Mouse (Mus musculus) bone marrow macrophage, adult 2 months (primary cell): ENCODE measurements at regions not wholly inside any gene's neighbourhood (a gene's known extent, or its start where the extent isn't known, plus 50 kb on each side); places are given as distances from the start of the nearest gene placed in this dataset.

ENCODE experiments used
- H3K27ac ChIP-seq: 2 replicates; pipeline ENCODE4 v1.5.1; 2012; ENCODE audit warnings: low read depth, low read length; ENCODE audit not compliant: insufficient read depth
- H3K4me1 ChIP-seq: 2 replicates; pipeline ENCODE4 v1.6.1; 2012; ENCODE audit warnings: low read length; ENCODE audit not compliant: control insufficient read depth, insufficient read depth
- H3K4me3 ChIP-seq: 2 replicates; pipeline ENCODE4 v1.5.1; 2012; ENCODE audit warnings: mild to moderate bottlenecking, low read length, moderate library complexity; ENCODE audit not compliant: insufficient read depth
- CTCF ChIP-seq: IDR thresholded peaks from 2 replicates; pipeline ENCODE4 v1.5.1; 2012; ENCODE audit warnings: low read depth, mild to moderate bottlenecking, low read length, moderate library complexity
- POLR2A ChIP-seq: IDR thresholded peaks from 2 replicates; pipeline ENCODE4 v1.6.1; 2012; ENCODE audit warnings: mild to moderate bottlenecking, low read depth, low read length, borderline replicate concordance

DNA sequence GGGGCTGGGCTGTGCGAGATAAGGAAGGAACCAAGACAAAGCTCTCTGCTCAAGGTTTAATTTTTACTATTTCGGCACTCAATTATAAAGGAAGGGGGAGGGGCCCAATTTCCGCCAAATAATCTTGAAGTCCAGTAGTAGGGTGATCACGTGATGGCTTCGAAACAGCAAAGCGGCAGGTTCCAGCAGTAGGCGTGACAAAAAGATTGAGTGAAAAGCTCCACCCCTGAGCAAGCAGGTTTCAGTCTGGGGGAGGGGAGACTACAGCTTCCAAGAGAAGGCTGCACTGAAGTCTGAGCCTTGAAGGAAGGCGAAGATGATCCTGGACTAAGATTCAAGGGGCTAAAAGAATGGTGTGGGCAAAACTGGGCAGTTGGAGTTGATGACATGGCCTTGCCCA lies 222.9 kb downstream of the Enc1 start:
- Histone ChIP-seq H3K4me3 (no peak overlapping the region), H3K4me1 (no peaks in the 10 kb centered on the region), H3K27ac (no peak overlapping the region)
- no peak for TF ChIP-seq POLR2A
- no peak for TF ChIP-seq CTCF

DNA sequence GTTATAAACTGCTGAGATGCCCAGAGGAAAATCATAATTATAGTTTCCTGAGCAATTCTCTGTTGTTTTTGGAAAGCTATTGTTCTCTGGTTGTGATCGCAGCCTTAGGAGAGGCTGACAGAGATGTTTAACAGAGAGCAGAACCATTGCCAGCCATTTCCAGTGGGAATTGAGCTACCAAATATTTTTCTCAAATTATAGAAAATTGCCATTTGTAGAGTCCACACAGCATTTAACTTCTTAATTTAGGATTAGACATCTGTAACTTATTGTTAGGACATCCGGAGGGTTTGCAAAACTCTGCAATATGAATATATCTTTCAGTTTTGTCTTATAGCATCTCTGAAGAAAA lies 222.0 kb downstream of the Enc1 start:
- Histone ChIP-seq H3K4me1 (no peaks in the 10 kb centered on the region), H3K27ac (no peak overlapping the region)
- TF ChIP-seq CTCF (no peak), POLR2A (no peak)

GRCm38 (mm10) chr13:97462110-97462883 lies 221.4 kb downstream of the Enc1 start:
- Histone ChIP-seq H3K27ac (no peak overlapping the region), H3K4me3 (no peak overlapping the region), H3K4me1 (no peaks in the 10 kb centered on the region)
- TF ChIP-seq POLR2A (no peak), CTCF (no peak)

More for the DNA sequence above, 222.0 kb downstream of the Enc1 start:
- H3K4me3 ChIP-seq: no peak overlapping the region

GRCm38 (mm10) chr13:97461207-97461606 lies 220.3 kb downstream of the Enc1 start:
- Histone ChIP-seq H3K27ac (no peak overlapping the region), H3K4me3 (no peak overlapping the region), H3K4me1 (no peaks in the 10 kb centered on the region)
- TF ChIP-seq CTCF (no peak), POLR2A (no peak)

- H3K27ac ChIP-seq: no peak overlapping the region
- H3K4me1 ChIP-seq: no peaks in the 10 kb centered on the region
- no peak overlapping the region for H3K4me3 ChIP-seq
- TF ChIP-seq POLR2A (no peak), CTCF (no peak)
Measured at GRCm38 (mm10) chr13:97459106-97459505, 218.2 kb downstream of the Enc1 start.

GRCm38 (mm10) chr13:97455961-97456360 lies 215.1 kb downstream of the Enc1 start:
- TF ChIP-seq CTCF: no peak
- Histone ChIP-seq H3K27ac (no peak overlapping the region), H3K4me3 (no peak overlapping the region), H3K4me1 (0 out of 2 replicates have a peak, but pooled peaks cover 2% of the 10 kb centered on the region)

DNA sequence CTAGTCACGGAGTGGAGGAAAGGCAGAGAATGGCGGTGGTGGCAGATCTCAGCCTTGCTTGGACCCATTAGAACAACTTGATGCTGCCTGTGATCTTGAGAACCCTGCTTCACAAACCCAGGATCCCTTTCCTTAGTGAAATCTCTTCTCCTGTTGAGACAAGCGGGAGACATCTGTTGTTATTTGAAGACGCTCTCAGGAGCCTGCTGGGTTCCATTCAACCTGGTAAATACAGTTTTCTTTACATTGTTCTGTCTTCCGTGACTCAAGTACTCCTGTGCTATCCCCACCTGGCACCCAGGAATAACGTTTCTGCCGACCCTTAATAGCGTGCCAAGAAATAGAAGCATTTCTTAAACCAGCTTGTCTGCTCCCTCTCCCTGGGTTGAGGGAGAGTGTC lies 213.8 kb downstream of the Enc1 start:
- TF ChIP-seq CTCF (no peak), POLR2A (no peak)
- Histone ChIP-seq H3K4me1 (0 out of 2 replicates have a peak, but pooled peaks cover 2% of the 10 kb centered on the region), H3K27ac (no peak overlapping the region), H3K4me3 (no peak overlapping the region)

DNA sequence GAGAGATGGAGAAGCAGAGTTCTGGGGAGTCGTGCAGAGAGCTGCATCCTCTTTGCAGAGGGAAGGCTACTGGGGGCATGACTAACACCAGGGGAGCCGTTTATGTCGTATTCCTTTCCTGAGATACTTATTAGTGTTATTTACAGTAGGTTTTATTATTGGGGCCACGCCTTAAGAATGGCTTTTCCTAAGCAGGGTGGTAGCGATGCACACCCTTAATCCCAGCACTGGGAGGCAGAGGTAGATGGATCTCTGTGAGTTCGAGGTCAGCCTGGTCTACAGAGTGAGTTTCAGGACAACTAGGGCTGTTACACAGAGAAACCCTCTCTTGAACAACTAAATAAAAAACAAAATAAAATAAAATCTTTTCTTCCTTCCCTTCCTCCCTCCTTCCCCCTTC lies 212.6 kb downstream of the Enc1 start:
- no peak for TF ChIP-seq POLR2A
- no peak for TF ChIP-seq CTCF
- Histone ChIP-seq H3K27ac (no peak overlapping the region), H3K4me1 (0 out of 2 replicates have a peak, but pooled peaks cover 2% of the 10 kb centered on the region), H3K4me3 (no peak overlapping the region)

DNA sequence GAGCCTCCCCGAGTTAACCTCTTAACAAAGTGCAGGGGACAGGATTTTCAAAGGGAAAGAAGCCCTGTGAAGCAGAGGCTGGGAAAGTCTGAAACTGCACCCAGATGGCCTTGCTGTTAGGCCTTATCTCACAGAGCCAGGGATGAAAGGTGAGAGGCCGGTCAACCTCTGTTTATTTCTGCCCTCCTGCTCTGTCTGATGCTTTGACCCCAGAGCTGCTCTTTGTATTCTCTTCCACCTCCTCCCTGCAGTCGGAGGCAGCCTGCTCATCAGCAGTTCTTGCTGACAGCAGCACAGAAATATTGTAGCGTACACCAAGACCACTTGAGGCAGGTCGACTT lies 212.2 kb downstream of the Enc1 start:
- TF ChIP-seq CTCF (no peak), POLR2A (no peak)
- Histone ChIP-seq H3K27ac (no peak overlapping the region), H3K4me1 (0 out of 2 replicates have a peak, but pooled peaks cover 2% of the 10 kb centered on the region), H3K4me3 (no peak overlapping the region)

GRCm38 (mm10) chr13:97452386-97453089 lies 211.6 kb downstream of the Enc1 start:
- Histone ChIP-seq H3K4me1 (0 out of 2 replicates have a peak, but pooled peaks cover 2% of the 10 kb centered on the region), H3K4me3 (no peak overlapping the region), H3K27ac (no peak overlapping the region)
- TF ChIP-seq CTCF (no peak), POLR2A (no peak)
